Mouse (Mus musculus): ENCODE measurements around the gene Olfr1353.
"Not testable (repeated sequence)": the region's sequence is repeated elsewhere in the genome, so short reads cannot be mapped to it uniquely, and the experiment has no call there.

GRCm38 (mm10) chr10:78963009-78963408 is at the start of gene Olfr1353:
- TF ChIP-seq POLR2AphosphoS2 (IDR thresholded peaks at IDR 0.05; ENCODE audit: insufficient read length, low read depth); POLR2A (IDR thresholded peaks at IDR 0.05; ENCODE audit: insufficient read length, low read depth); MAX (IDR thresholded peaks at IDR 0.05; ENCODE audit: low read depth); E2F4 (IDR thresholded peaks at IDR 0.05; ENCODE audit: insufficient read depth); MYOD1 (IDR thresholded peaks at IDR 0.05; ENCODE audit: control insufficient read depth in 1 of 3, insufficient read length in 2 of 3, low read depth in 2 of 3); MYOG (IDR thresholded peaks at IDR 0.05; ENCODE audit: control insufficient read depth in 1 of 3, insufficient read depth in 1 of 3, insufficient read length in 2 of 3, low read depth in 2 of 3): not testable (repeated sequence)
